Mouse (Mus musculus): Measurements from ENCODE around the gene Vash2. TPM values are rescaled to one million over a fixed set of nuclear protein-coding genes. Genes with fewer than 3 reads are reported as not detected.

Gene Vash2
- polyA plus RNA-seq, 1 experiment from 2014 or later = 90.3 TPM

DNA sequence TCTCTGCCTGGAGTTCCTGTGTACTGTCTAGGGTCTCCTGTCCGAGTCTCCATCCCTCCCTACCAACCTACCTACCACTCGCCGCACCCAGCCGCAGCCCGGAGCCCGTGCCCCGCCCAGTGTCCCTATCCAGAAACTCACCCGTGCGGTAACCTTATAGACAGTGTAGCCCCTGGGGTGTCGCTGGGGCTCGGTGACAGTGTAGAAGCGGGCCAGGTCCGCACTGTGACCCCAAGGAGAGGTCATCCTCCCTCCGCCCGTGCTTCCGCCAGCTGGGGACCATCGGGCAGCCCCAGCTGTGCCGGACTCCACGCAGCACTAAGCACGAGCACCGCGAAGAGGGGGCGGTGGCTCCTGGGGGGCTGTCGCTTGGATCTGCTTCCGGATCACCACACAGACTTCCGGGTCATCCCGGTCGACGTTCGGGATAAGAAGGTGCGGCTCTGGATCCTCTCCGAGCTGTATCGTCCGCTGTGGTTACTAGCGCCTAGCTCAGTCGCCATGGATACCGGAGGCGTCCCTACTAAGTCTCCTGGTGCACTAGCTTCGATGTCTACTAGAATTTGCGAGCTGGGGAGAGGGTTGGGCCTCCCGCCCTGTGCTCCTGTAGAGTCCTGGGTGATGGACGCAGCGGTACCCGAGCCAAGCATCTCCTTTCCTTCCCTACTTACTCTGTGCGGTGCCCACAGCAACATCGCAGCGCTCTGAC, 67.5 kb downstream of the Vash2 start, which contains the start of gene Rps6kc1:
Rps6kc1 (minus strand) TSS at position 356 of the 709 bp plus-strand sequence.
- H3K9ac ChIP-seq = peak within 1 kb of the TSS; percentile 93
- H3K36me3 ChIP-seq = no peaks in the 10 kb centered on the region
- H3K27ac ChIP-seq (replicated peaks) = peak within 1 kb of the TSS; percentile 87
- peak within 1 kb of the TSS; percentile 90 for H3K4me2 ChIP-seq
- H3K9me3 ChIP-seq = no peaks in the 10 kb centered on the region
- H3K4me1 ChIP-seq (replicated peaks) = peaks cover 36% of the 10 kb centered on the region
- ATAC-seq (ENCODE audit: low read depth) = peak; percentile 96
- peak within 1 kb of the TSS; percentile 76 for H3K4me3 ChIP-seq
- under 1% methylated on average over 47 of the region's 47 CpGs for WGBS
- no peaks in the 10 kb centered on the region for H3K27me3 ChIP-seq

DNA sequence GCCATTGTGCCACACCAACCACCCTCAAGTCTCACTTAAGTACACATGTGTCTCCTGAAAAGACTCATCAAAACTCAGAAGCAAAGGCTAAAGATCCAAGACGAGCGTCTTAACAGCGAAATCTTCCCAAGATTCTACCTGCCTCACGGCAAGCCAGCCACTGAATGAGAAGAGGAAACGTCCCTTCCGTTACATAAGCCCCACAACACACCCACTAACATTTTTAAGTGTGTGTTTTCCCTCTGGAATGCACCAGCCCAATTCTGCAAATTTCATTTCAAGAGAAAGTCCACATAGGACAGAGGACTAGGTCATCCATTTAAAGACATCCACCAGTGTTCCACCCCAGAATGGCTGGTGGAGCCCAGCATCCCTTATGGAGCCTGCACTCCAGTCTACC, 68.3 kb downstream of the Vash2 start:
- no peak overlapping the region for H3K27ac ChIP-seq (replicated peaks)
- peaks cover 43% of the 10 kb centered on the region for H3K4me1 ChIP-seq (replicated peaks)
- peak overlapping the region; percentile 93 for H3K9ac ChIP-seq
- no peaks in the 10 kb centered on the region for H3K27me3 ChIP-seq
- H3K4me3 ChIP-seq = peak overlapping the region; percentile 76
- no peaks in the 10 kb centered on the region for H3K36me3 ChIP-seq
- no peaks in the 10 kb centered on the region for H3K9me3 ChIP-seq
- ATAC-seq (ENCODE audit: low read depth) = 0 out of 2 replicates have a peak, but pooled peaks have one; percentile 19
- 84% methylated on average over 6 of the region's 6 CpGs for WGBS
- H3K4me2 ChIP-seq = peak overlapping the region; percentile 90

DNA sequence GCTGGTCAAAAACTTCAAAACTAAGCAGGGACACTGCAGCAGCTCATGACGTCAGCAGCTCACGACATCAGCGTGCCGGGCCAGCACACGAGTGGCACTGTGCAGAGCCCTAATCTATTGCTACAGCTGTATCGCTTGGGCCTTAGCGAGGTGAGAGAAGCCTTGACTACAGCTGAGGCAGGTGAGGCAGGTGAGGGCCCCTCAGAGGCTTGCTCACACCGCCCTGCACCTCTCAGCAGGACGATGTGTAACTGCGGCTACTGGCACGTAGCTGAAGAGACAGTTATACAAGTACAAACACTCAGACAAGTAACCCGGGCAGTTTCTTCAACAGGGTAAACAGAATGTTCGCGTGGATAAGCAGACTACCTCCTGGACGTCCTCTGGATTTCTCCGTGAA, 74.4 kb downstream of the Vash2 start:
- peaks cover 32% of the 10 kb centered on the region for H3K4me1 ChIP-seq (replicated peaks)
- peaks cover 28% of the 10 kb centered on the region for H3K36me3 ChIP-seq
- ATAC-seq (ENCODE audit: low read depth) = no peak
- WGBS = 91% methylated on average over 16 of the region's 16 CpGs
- H3K27ac ChIP-seq (replicated peaks) = peak overlapping the region; percentile 62; the same call in 1 of the 2 replicates
- no peaks in the 10 kb centered on the region for H3K9me3 ChIP-seq
- H3K27me3 ChIP-seq = no peaks in the 10 kb centered on the region
- H3K4me3 ChIP-seq = no peak overlapping the region
- no peak overlapping the region for H3K4me2 ChIP-seq
- no peak overlapping the region for H3K9ac ChIP-seq

DNA sequence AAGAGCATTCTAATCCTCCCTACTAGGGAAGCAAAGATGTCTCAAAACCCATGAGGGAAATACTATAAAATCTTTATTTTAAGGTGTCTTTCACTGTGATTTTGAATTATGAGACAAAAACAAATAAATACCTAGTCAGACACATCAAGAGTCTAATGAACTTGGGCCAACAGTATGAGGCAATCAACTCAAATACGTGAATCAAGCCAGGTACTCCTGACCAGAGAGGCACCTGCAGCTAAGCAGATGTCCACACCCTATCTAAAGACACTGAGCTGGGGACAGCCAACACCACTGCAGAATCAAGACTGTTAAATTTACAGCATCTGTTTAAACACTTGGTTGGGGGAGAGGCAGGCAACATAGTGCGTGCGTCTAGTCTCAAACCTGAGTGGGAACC, 75.0 kb downstream of the Vash2 start:
- no peak overlapping the region for H3K27ac ChIP-seq (replicated peaks)
- peaks cover 27% of the 10 kb centered on the region for H3K4me1 ChIP-seq (replicated peaks)
- H3K9ac ChIP-seq = no peak overlapping the region
- WGBS = 91% methylated on average over 3 of the region's 3 CpGs
- H3K4me2 ChIP-seq = no peak overlapping the region
- peaks cover 33% of the 10 kb centered on the region for H3K36me3 ChIP-seq
- no peaks in the 10 kb centered on the region for H3K9me3 ChIP-seq
- no peak overlapping the region for H3K4me3 ChIP-seq
- ATAC-seq (ENCODE audit: low read depth) = no peak
- H3K27me3 ChIP-seq = no peaks in the 10 kb centered on the region

DNA sequence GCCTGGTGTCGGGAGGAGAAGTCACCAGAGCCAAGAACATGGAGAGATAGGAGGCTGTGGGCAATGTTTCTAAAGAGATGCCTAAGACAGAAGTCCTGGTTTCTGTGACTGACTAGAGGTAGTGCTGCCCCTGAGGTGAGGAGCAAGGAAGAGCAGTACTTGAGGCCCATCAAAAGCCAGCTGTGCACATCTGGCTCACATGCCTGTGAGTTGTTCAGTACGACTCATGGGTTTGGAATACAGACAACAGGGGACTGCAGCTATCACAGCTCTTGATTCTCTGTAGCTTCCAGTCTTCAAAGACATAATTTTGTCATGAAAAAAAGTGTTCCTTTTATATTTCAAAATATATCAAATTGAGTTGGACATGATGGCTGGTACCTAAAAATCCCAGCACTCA, 78.0 kb downstream of the Vash2 start:
- H3K4me3 ChIP-seq = no peak overlapping the region
- no peak overlapping the region for H3K9ac ChIP-seq
- no peak for ATAC-seq (ENCODE audit: low read depth)
- H3K27ac ChIP-seq (replicated peaks) = no peak overlapping the region
- H3K4me2 ChIP-seq = no peak overlapping the region
- H3K9me3 ChIP-seq = no peaks in the 10 kb centered on the region
- peaks cover 59% of the 10 kb centered on the region for H3K36me3 ChIP-seq
- peaks cover 15% of the 10 kb centered on the region for H3K4me1 ChIP-seq (replicated peaks)
- 69% methylated on average over 2 of the region's 2 CpGs for WGBS
- H3K27me3 ChIP-seq = no peaks in the 10 kb centered on the region

DNA sequence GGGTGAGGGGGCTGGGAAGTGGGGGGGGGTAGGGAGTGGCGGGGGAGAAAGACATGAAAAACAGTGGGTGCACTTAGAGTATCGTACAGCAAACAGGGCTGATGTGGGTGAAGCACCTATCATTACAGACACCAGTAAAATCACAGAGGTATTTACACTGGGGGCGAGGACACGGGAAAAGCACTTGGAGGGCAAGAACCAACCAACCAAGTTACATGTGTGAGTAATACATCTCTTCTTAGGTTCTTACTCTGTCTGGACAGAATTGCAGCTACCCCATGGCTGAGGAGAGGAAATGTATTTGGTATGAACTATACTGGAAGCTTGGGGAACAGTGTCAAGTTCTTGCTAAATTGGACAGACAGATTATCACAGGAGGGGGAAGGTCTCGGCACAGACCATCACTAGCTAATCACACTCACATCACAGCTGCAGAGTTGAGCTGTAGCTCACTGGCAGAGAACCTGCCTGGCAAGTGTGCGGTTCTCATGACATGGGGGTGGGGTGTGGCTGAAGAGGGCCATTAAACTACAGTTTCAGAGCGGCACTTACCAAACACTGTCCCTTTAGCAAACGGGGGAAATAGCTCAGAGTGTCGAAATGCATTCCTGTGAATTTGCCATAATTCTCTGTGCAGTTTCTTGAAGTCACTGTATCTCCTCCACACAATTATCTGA, 80.1 kb downstream of the Vash2 start:
- Histone ChIP-seq H3K36me3 (peaks cover 57% of the 10 kb centered on the region), H3K4me1 (replicated peaks) (no peaks in the 10 kb centered on the region), H3K27me3 (no peaks in the 10 kb centered on the region), H3K9ac (no peak overlapping the region), H3K27ac (replicated peaks) (no peak overlapping the region), H3K9me3 (no peaks in the 10 kb centered on the region), H3K4me2 (no peak overlapping the region), H3K4me3 (no peak overlapping the region)
- ATAC-seq (ENCODE audit: low read depth) = no peak
- 84% methylated on average over 9 of the region's 9 CpGs for WGBS

DNA sequence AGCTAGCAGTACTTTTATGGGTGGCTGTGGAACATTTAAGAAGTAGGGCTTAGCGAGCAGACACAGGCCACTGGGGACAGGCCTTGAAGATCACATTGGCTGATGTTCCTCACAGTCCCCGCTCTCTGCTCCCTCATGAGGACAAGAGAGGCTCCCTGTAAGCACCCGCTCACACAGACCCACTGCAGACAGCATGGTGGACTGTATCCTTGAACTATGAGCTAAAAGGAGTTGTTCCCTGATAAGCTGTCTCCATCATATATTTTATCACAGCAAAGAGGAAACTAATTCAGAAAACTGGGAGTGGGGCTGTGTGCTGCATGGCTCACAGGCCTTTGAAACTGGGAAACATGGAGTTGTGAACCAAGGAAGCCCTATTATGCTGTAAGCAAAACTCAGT, 80.9 kb downstream of the Vash2 start:
- Histone ChIP-seq H3K4me1 (replicated peaks) (no peaks in the 10 kb centered on the region), H3K27ac (replicated peaks) (no peak overlapping the region), H3K27me3 (no peaks in the 10 kb centered on the region), H3K9ac (no peak overlapping the region), H3K9me3 (no peaks in the 10 kb centered on the region), H3K36me3 (peaks cover 58% of the 10 kb centered on the region), H3K4me2 (no peak overlapping the region), H3K4me3 (no peak overlapping the region)
- ATAC-seq (ENCODE audit: low read depth) = no peak
- WGBS = 92% methylated on average over 3 of the region's 3 CpGs

Other genes starting within 250 kb of the Vash2 start
- 26.9 and 28.4 TPM in 2 replicates for gene Rps6kc1, start 67.5 kb downstream of the Vash2 start, polyA plus RNA-seq (2015; fragmentation: Nextera tagmentation; extraction: Ambion mirVana)
- gene Angel2, start 54.2 kb downstream of the Vash2 start, polyA plus RNA-seq (2015; fragmentation: Nextera tagmentation; extraction: Ambion mirVana) = 51.4 and 63.2 TPM in 2 replicates
- gene Flvcr1, start 46.9 kb upstream of the Vash2 start, polyA plus RNA-seq (2015; fragmentation: Nextera tagmentation; extraction: Ambion mirVana) = 6.9 and 7.8 TPM in 2 replicates
- gene Spata45, start 57.3 kb upstream of the Vash2 start, polyA plus RNA-seq (2015; fragmentation: Nextera tagmentation; extraction: Ambion mirVana) = not detected in 2 replicates
- 16.6 and 17.5 TPM in 2 replicates for gene Tatdn3, start 83.6 kb upstream of the Vash2 start, polyA plus RNA-seq (2015; fragmentation: Nextera tagmentation; extraction: Ambion mirVana)
- gene Nsl1, start 83.7 kb upstream of the Vash2 start, polyA plus RNA-seq (2015; fragmentation: Nextera tagmentation; extraction: Ambion mirVana) = 4.6 and 4.9 TPM in 2 replicates
- 2.0 and 2.6 TPM in 2 replicates for gene Batf3, start 118.6 kb upstream of the Vash2 start, polyA plus RNA-seq (2015; fragmentation: Nextera tagmentation; extraction: Ambion mirVana)
- not detected in 2 replicates for gene Fam71a, start 185.5 kb upstream of the Vash2 start, polyA plus RNA-seq (2015; fragmentation: Nextera tagmentation; extraction: Ambion mirVana)
- gene Atf3, start 238.7 kb upstream of the Vash2 start, polyA plus RNA-seq (2015; fragmentation: Nextera tagmentation; extraction: Ambion mirVana) = 2.0 and 2.2 TPM in 2 replicates

Data from neural tube, embryonic 13.5 days (tissue).